Mouse (Mus musculus) heart, embryonic 12.5 days (tissue): ENCODE measurements around the gene Mrln. TPM values are rescaled to one million over a fixed set of nuclear protein-coding genes. Genes with fewer than 3 reads are reported as not detected.
"Not testable (repeated sequence)": the region's sequence is repeated elsewhere in the genome, so short reads cannot be mapped to it uniquely, and the experiment has no call there.

Experiments used
- ATAC-seq: fragments of 200-750 bp; cut with Nextera tagmentation; 2 replicates; pipeline ENCODE4 v1.8.0; 2017; ENCODE audit warnings: moderate TSS enrichment, moderate library complexity; ENCODE audit not compliant: insufficient number of reproducible peaks, low FRiP score
- H3K27ac ChIP-seq: fragments of 300-500 bp; sonication (generic); 2 replicates; pipeline ENCODE4 v1.5.1; 2016; ENCODE audit warnings: mild to moderate bottlenecking, moderate library complexity; ENCODE audit not compliant: poor library complexity, severe bottlenecking
- H3K27me3 ChIP-seq: fragments of 300-500 bp; sonication (generic); replicated peaks from 2 replicates; pipeline ENCODE4 v1.6.1; 2016; ENCODE audit warnings: mild to moderate bottlenecking, moderate library complexity
- H3K36me3 ChIP-seq: fragments of 300-500 bp; sonication (generic); 2 replicates; pipeline ENCODE4 v1.6.1; 2016; ENCODE audit warnings: mild to moderate bottlenecking, moderate library complexity
- H3K4me1 ChIP-seq: fragments of 300-500 bp; sonication (generic); replicated peaks from 2 replicates; pipeline ENCODE4 v1.6.1; 2016; ENCODE audit warnings: mild to moderate bottlenecking
- H3K4me2 ChIP-seq: fragments of 300-500 bp; sonication (generic); 2 replicates; pipeline ENCODE4 v1.6.1; 2016; ENCODE audit warnings: mild to moderate bottlenecking, moderate library complexity
- H3K4me3 ChIP-seq: fragments of 300-500 bp; sonication (generic); 2 replicates; pipeline ENCODE4 v1.5.1; 2016; ENCODE audit warnings: mild to moderate bottlenecking
- H3K9ac ChIP-seq: fragments of 300-500 bp; sonication (generic); 2 replicates; pipeline ENCODE4 v1.6.1; 2016; ENCODE audit warnings: mild to moderate bottlenecking, moderate library complexity
- H3K9me3 ChIP-seq: fragments of 300-500 bp; sonication (generic); replicated peaks from 2 replicates; pipeline ENCODE4 v1.6.1; 2016; ENCODE audit warnings: mild to moderate bottlenecking, moderate library complexity
- WGBS: fragments of 180-500 bp; shearing (Covaris S2); methylation state at CpG from one replicate; pipeline ENCODE4 v1.1.7; 2016; 5-methylcytosine and 5-hydroxymethylcytosine counted together
- polyA plus RNA-seq: library from polyadenylated mRNA; unstranded; fragments of >200 nt; fragmentation: Nextera tagmentation; extraction: Ambion mirVana; gene quantifications from 2 replicates; pipeline ENCODE4 v1.2.1, GENCODE M21; 2016

Mrln gene
- polyA plus RNA-seq, 1 experiment from 2014 or later = 0.45 TPM

DNA sequence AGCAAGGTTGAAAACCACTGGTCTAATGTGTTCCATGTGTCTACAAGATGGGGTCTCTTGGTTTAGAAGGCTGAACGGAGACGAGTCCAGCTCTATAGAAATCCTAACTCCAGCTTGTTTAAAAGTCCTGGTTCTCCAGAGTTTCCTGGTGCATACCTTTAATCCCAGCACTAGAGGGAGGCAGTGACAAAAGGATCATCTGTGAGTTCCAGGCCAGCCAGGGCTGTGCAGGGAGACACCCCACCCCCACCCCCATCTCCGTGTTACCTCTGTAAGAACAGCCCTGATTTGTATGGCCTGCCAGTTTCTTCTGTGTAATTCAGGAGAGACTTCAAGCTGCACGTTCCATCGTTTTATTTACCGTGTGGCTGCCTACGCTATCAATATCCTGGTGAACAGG, 8.7 kb upstream of the Mrln start:
- ATAC-seq = 0 out of 2 replicates have a peak, but pooled peaks have one; percentile 46
- Histone ChIP-seq H3K9ac (no peak overlapping the region), H3K4me3 (no peak overlapping the region), H3K9me3 (no peaks in the 10 kb centered on the region), H3K27ac (peak overlapping the region; percentile 5; the same call in 1 of the 2 replicates), H3K27me3 (no peaks in the 10 kb centered on the region), H3K4me2 (no peak overlapping the region), H3K4me1 (peaks cover 6% of the 10 kb centered on the region; the same call in 1 of the 2 replicates), H3K36me3 (peaks cover 30% of the 10 kb centered on the region)
- 57% methylated on average over 7 of the region's 7 CpGs for WGBS

DNA sequence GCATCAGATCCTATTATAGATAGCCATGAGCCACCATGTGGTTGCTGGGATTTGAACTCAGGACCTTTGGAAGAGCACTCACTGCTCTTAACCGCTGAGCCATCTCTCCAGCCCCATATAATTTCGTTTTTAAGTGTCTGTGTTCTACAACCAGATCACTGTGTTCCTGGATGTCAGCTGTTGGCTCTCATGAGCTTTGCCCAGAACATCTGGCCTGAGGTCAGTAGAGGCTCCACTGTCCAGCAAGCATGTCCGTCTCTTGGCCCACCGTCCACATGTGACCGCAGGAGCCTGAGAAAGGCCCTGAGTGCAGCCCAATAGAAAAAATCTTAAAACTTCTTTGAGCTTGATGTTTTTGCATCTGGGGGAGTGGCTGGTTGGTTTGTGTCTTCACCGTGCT, 7.8 kb upstream of the Mrln start:
- no peak overlapping the region for H3K27ac ChIP-seq
- peaks cover 6% of the 10 kb centered on the region; the same call in 1 of the 2 replicates for H3K4me1 ChIP-seq
- no peak overlapping the region for H3K9ac ChIP-seq
- H3K9me3 ChIP-seq = no peaks in the 10 kb centered on the region
- WGBS = 82% methylated on average over 6 of the region's 6 CpGs
- H3K36me3 ChIP-seq = peaks cover 24% of the 10 kb centered on the region
- no peak overlapping the region for H3K4me3 ChIP-seq
- ATAC-seq = no peak
- H3K27me3 ChIP-seq = no peaks in the 10 kb centered on the region
- no peak overlapping the region for H3K4me2 ChIP-seq

DNA sequence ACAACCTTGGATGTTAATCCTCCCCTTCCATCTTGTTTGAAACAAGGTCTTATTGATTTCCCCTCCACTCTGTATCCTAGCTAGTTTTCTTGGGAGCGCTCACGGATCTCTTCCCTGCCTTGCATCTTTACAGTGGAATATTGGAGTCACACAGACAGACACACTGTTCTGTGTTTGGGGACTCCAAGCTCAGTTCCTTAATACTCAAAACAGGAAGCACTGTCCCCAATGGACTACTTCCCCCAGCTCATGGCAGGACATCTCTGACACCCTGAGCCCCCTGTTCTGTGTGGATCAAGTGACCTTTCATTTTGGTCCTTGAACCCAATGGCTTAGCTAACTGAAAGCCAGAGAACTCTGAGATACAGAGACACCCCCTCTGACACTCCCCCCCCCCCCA, 6.9 kb upstream of the Mrln start:
- H3K4me1 ChIP-seq = peaks cover 6% of the 10 kb centered on the region; the same call in 1 of the 2 replicates
- H3K36me3 ChIP-seq = peaks cover 15% of the 10 kb centered on the region
- no peak for ATAC-seq
- H3K4me2 ChIP-seq = no peak overlapping the region
- WGBS = 87% methylated on average over 2 of the region's 2 CpGs
- no peak overlapping the region for H3K4me3 ChIP-seq
- H3K27me3 ChIP-seq = no peaks in the 10 kb centered on the region
- no peaks in the 10 kb centered on the region for H3K9me3 ChIP-seq
- H3K9ac ChIP-seq = no peak overlapping the region
- no peak overlapping the region for H3K27ac ChIP-seq

DNA sequence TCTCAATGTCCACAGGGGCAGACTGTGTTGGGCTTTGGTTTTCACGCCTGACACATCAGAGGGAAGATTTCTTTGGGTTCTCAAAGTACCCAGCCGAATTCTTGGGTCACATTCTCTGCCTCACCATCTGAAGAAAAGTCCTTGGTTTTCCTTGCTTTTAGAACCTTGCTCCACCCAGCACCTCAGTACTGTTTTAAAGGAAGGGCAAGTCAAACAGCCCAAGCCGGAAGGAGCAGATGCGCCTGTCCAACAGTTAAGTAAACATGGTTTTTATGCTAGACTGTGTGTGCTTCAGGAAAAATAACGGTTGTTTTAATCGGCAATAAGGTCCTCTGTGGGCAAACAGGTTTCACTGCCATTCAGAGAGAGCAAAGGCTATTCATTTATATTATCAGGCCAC, 6.5 kb upstream of the Mrln start:
- peaks cover 6% of the 10 kb centered on the region; the same call in 1 of the 2 replicates for H3K4me1 ChIP-seq
- no peak overlapping the region for H3K4me3 ChIP-seq
- H3K9ac ChIP-seq = no peak overlapping the region
- H3K36me3 ChIP-seq = peaks cover 11% of the 10 kb centered on the region
- H3K9me3 ChIP-seq = no peaks in the 10 kb centered on the region
- H3K27me3 ChIP-seq = no peaks in the 10 kb centered on the region
- no peak overlapping the region for H3K27ac ChIP-seq
- 74% methylated on average over 6 of the region's 6 CpGs for WGBS
- H3K4me2 ChIP-seq = no peak overlapping the region
- no peak for ATAC-seq

DNA sequence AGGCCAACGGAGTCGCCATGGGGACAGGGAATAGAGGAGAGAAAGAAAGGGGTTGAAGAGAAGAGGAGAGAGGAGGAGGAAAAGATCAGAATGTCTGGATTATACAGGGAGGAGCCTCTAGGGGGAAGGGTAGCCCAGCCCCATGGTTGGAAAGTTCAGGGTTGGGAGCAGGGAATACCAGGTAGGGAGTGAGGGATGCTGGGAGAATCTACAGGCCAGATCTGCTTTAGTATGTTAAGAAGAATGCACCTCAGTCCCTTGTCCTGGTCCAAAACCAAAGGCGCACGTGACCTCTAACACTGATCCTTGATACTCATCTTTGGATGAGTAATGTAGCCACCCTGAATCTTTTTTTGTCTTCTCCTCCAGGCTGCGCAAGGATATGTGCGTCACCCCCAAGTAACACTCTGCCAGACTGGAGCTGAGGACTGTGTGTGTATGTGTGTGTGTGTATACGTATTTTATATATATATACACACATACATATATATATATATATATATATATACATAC, 5.5 kb upstream of the Mrln start:
- Histone ChIP-seq H3K4me1 (peaks cover 6% of the 10 kb centered on the region; the same call in 1 of the 2 replicates), H3K9ac (no peak overlapping the region), H3K27me3 (no peaks in the 10 kb centered on the region), H3K27ac (no peak overlapping the region), H3K4me3 (no peak overlapping the region), H3K9me3 (no peaks in the 10 kb centered on the region), H3K4me2 (no peak overlapping the region), H3K36me3 (peaks cover under 1% of the 10 kb centered on the region; the same call in 1 of the 2 replicates)
- WGBS = 92% methylated on average over 7 of the region's 7 CpGs
- ATAC-seq = no peak

GRCm38 (mm10) chr10:70199466-70200210, 4.8 kb upstream of the Mrln start:
- H3K9me3 ChIP-seq = no peaks in the 10 kb centered on the region
- H3K9ac ChIP-seq = no peak overlapping the region
- H3K4me1 ChIP-seq = peaks cover 6% of the 10 kb centered on the region; the same call in 1 of the 2 replicates
- 84% methylated on average over 6 of the region's 6 CpGs for WGBS
- no peaks in the 10 kb centered on the region for H3K36me3 ChIP-seq
- ATAC-seq = no peak
- H3K27ac ChIP-seq = no peak overlapping the region
- no peak overlapping the region for H3K4me3 ChIP-seq
- no peak overlapping the region for H3K4me2 ChIP-seq
- no peaks in the 10 kb centered on the region for H3K27me3 ChIP-seq

DNA sequence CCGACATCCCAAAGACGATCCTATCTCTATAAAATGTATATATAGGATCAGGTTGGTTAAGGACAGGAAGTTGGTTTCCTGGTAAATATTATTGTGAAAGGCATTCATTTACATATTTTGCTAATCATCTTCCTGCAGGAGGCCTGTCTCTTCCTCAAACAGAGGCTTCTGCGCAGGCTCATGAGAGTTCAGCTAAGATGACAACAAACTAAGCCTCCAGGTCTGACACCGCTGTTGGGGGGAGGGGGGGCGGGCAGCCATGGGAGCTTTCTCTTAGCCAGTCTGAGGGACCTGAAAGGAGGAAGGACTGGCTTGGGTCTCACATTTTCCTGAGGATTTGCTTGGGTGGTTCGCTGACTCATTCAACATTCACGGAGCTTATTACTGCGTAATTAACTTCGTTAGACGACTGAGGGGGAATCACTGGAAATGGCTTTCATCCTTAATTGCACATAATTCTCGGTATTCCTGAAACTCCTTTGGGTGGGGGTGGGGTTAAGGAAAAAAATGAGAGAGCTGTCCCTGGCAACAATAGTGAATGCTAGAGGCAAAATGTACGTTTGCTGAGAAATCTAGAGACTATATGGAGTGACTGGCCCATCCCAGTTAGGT, 3.5 kb upstream of the Mrln start:
- Histone ChIP-seq H3K27ac (no peak overlapping the region), H3K9me3 (no peaks in the 10 kb centered on the region), H3K9ac (no peak overlapping the region), H3K4me1 (no peaks in the 10 kb centered on the region), H3K4me2 (no peak overlapping the region), H3K36me3 (no peaks in the 10 kb centered on the region), H3K27me3 (no peaks in the 10 kb centered on the region), H3K4me3 (no peak overlapping the region)
- 69% methylated on average over 12 of the region's 12 CpGs for WGBS
- ATAC-seq = no peak

GRCm38 (mm10) chr10:70211281-70211680, 6.8 kb downstream of the Mrln start:
- Histone ChIP-seq H3K36me3 (no peaks in the 10 kb centered on the region), H3K9ac (no peak overlapping the region), H3K27me3 (no peaks in the 10 kb centered on the region), H3K4me3 (no peak overlapping the region), H3K9me3 (0 out of 2 replicates have a peak, but pooled peaks cover 4% of the 10 kb centered on the region), H3K4me2 (no peak overlapping the region), H3K27ac (no peak overlapping the region), H3K4me1 (no peaks in the 10 kb centered on the region)
- no peak for ATAC-seq
- 83% methylated on average over 9 of the region's 9 CpGs for WGBS

DNA sequence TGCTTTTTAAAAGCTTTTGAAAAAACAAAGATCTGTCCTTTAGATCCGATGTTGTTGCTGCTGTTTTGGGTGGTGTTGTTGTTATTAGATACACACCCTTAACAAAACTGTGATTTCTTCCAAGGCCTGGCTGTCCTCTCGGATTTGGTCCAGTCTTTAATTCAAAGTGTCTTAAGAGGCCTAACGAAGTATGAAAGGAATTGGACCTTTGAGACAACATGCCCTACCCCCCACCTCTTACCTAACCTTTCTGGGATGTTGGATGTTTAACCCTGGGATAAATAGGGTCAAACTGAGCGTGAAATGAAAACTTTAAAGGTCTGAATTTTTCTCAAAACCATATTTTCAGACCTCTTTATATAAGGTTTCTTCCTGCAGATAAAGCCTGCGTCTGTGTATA, 16.5 kb downstream of the Mrln start:
- ATAC-seq = no peak
- Histone ChIP-seq H3K4me1 (no peaks in the 10 kb centered on the region), H3K9me3 (0 out of 2 replicates have a peak, but pooled peaks cover under 1% of the 10 kb centered on the region), H3K9ac (no peak overlapping the region), H3K27me3 (no peaks in the 10 kb centered on the region), H3K27ac (no peak overlapping the region), H3K4me3 (no peak overlapping the region), H3K4me2 (no peak overlapping the region), H3K36me3 (no peaks in the 10 kb centered on the region)
- WGBS = 75% methylated on average over 5 of the region's 5 CpGs

DNA sequence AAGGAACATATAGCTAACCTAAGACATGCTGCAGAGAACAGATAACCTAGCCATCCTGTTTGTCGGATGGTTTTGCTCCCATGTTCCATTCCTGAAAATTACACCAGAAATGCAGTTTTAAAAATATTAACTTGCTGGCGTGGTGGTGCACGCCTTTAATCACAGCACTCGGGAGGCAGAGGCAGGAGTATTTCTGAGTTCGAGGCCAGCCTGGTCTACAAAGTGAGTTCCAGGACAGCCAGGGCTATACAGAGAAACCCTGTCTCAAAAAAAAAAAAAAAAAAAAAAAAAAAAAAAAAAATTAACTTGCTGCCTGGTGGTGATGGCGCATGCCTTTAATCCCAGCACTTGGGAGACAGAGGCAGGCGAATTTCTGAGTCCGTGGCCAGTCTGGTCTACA, 17.8 kb downstream of the Mrln start:
- 83% methylated on average over 8 of the region's 8 CpGs for WGBS
- not testable (repeated sequence) for ATAC-seq, H3K36me3 ChIP-seq, H3K27me3 ChIP-seq, H3K27ac ChIP-seq, H3K4me1 ChIP-seq, H3K4me3 ChIP-seq, H3K9me3 ChIP-seq, H3K9ac ChIP-seq, H3K4me2 ChIP-seq

- WGBS = 82% methylated on average over 6 of the region's 6 CpGs
Measured at GRCm38 (mm10) chr10:70224571-70224970, 20.1 kb downstream of the Mrln start.

More at GRCm38 (mm10) chr10:70224571-70224970, 20.1 kb downstream of the Mrln start:
- ATAC-seq = no peak
- no peak overlapping the region for H3K4me2 ChIP-seq
- no peaks in the 10 kb centered on the region for H3K27me3 ChIP-seq
- H3K4me1 ChIP-seq = no peaks in the 10 kb centered on the region
- no peaks in the 10 kb centered on the region for H3K9me3 ChIP-seq
- H3K4me3 ChIP-seq = no peak overlapping the region
- H3K36me3 ChIP-seq = no peaks in the 10 kb centered on the region
- no peak overlapping the region for H3K9ac ChIP-seq
- H3K27ac ChIP-seq = no peak overlapping the region
